Mouse (Mus musculus) embryonic fibroblast, embryonic 13.5 days (primary cell): ENCODE results near the gene Pomt1.

Experiments
- CTCF ChIP-seq: IDR thresholded peaks from 2 replicates; pipeline ENCODE4 v1.5.1; 2011; ENCODE audit warnings: mild to moderate bottlenecking, control low read depth, low read length, moderate library complexity, borderline replicate concordance; ENCODE audit not compliant: insufficient read depth
- POLR2A ChIP-seq: IDR thresholded peaks from 2 replicates; pipeline ENCODE4 v1.6.1; 2011; ENCODE audit warnings: low read depth, mild to moderate bottlenecking, control low read depth, low read length, moderate library complexity

- TF ChIP-seq POLR2A = no peak
- TF ChIP-seq CTCF = no peak
These were observed 2.5 kb downstream of the Pomt1 start for GRCm38 (mm10) chr2:32238708-32239435.
